Mouse (Mus musculus) cerebellum, adult 18-20 months (tissue): ENCODE measurements around the gene Pan3.

Experiments used
- DNase-seq, 2 experiments: peaks; one replicate each; pipeline ENCODE4 v3.0.0; 2021

Pan3 gene

DNA sequence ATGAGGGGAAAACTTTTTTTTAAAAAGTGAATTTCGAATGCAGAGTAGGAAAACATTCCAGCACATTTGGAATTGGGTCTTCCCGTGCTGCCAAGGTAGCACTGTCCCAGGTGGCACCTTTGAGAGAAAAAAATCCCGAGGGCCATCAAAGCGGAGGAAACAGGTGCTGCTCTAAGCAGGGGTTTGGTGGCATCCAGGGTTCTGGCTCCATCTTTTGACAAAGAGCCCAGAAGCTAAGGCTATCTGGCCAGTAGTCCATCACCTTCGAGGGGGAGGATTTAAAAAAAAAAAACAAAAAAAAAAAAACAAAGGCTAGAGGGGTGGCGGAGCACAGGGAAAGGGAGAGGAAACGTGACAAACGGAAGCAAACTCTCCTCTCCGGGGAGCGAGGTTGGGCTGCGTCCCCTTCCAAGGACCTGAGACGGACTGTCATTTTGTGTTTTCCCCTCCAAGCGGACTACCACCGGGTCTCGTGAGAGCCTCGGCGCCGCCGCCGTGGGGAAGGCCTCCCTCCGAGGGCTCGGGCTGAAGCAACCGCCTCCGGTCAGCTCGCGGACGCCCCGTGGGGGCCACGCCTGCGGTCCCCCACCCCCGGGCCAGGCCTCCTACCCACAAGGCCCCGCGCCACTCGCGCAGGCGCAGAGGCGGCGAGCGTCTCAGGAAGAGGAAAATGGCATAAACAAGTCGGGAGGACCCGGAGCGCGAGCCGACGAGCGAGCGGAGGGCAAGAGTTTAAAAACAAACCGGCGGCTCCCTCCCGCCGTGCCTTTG, at the start of gene Pan3:
TSS of gene Pan3 (plus strand) at position 627 of the 771 bp plus-strand sequence.
- DNase-seq = peak; percentile 91 to 98

DNA sequence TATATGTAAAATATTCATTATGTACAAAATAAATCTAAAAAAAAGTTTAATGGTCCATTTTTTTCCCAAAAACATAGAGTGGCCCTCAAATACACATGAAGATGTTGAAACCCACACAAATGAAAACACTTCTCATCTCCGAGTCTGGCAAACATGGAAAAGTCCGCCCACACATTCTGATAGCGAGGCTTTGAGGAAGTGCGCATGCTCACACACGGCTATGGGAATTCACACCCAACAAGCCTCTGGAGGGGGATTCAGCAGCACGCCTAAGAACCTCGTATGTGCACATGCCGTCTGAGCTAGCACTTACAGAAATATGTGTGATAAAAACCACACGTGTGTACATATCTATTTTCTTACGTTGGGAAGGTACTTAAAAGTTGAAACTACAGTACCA, 48.6 kb upstream of the Pan3 start:
- no peak for DNase-seq

DNA sequence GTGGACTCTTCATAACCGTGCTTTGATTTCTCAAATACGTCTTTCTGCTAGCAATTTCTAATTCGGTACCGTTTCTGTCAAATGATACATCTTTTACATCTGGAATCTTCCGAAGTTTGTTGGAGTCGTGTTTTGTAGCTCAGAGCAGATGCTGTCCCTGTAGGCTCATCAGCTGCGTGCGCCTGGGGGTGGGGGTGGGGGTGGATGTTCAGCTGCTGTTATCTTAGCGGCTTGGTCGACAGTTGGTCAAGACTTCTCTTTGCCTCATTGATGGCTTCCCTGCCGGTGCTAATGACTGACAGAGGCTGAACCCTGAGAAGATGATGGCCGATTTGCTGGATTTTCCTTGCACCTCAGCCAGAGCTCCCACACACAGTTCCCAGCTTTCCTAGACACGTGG, 43.1 kb upstream of the Pan3 start:
- no peak for DNase-seq

DNA sequence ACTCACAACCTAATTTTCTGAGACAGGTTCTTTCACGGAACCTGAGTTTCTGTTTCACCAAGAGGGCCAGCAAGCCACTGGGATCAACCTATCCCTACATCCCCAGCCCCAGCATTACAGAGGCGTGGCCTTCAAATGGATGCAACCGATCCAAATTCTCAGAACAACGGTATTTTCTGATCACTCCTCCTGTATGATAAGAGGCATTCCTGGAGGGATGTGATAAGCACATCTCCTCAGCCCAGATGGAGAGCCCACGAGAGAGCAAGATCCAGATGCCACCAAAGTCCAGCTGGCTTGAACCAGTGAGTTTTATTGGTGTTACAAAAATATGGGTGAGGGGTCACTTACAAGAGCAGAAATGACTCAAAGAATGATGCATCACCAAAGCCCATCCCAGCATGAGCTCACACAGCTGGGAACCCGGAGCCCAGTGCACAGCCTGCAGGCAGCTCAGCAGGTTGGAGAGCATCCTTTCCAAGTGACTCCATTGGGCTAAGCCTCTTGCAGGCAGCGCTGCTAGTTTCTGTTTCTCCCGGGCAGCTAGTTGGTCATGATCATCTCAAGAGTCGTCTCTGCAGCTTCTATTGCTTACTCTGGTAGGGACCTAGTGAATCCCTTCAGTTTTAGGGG, 41.5 kb upstream of the Pan3 start:
- no peak for DNase-seq

DNA sequence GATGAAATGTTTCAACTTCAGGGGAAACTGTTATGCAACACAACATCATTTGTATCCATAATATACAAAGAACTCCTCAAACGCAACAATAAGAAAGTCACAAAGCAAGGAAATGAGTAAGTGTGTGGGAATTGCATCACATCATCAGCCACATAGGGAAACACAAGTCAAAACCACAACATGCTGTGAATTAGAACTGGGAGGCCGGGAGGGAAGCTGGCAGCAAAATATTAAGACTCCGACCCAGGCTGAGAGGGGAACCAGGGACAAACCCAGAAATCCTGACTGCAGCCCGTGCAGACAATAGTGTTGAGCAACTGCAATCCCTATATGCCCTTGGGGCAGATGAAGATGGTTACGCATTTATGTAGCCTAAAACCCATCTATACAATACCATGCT, 40.9 kb upstream of the Pan3 start:
- no peak for DNase-seq

DNA sequence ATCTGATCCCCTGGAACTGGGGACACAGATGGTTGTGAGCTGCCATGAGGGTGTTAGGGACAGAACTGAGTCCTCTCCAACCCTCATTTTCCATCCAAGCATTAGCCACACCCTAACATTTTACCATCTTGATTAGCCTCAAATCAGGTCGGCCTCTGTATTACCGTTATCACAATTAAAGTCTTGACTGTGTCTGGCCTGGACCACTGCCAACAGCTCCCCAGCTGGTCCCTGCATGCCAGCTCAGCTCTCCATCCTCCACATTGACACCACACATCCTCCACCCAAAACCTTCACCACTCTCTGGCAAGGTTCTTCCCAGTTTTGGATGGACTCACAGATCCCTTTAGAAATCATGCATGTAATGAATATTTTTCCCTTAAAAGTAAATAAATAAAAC, 39.2 kb upstream of the Pan3 start:
- peak in 1 of 2 experiments; percentile 13 for DNase-seq

DNA sequence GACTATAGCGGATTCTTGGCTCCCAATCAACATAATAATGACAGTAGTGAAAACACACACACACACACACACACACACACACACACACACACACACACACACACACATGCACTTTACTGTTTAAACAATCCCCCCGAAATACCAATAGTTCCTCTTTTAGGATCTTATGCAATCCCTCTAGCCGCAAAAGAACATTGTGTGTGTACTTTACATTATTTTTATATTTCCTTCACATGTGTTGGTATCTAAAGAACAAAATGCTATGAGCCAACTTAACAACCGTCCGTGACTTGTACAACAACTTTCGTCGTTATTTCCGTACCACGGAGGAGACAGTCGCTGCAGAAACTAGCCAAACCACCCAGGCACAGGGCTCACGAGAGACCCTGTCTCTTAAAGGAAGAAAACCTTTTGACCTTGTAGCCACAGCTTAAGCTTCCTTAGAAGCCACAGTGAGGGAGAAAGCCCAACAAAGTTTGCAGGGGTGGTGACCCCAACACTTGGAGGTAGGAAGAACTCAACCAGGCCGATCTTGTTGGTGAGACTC, 37.2 kb upstream of the Pan3 start:
- no peak for DNase-seq

DNA sequence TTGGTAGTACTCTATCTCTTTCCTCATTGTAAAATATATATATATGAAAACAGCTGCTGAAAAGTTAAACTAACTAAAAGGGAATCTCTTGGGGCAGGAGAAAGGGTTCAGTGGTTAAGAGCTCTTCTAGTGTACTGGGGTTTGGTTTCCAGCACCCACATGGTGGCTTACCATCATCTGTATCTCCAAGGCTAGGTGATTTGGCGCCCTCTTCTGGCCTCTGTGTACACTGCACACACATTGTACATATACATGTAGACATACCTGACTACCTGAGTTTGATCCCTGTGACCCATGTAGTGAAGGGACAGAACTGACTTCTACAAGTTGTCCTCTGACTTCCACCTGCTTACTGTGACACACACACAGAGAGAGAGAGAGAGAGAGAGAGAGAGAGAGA, 34.9 kb upstream of the Pan3 start:
- no peak for DNase-seq

DNA sequence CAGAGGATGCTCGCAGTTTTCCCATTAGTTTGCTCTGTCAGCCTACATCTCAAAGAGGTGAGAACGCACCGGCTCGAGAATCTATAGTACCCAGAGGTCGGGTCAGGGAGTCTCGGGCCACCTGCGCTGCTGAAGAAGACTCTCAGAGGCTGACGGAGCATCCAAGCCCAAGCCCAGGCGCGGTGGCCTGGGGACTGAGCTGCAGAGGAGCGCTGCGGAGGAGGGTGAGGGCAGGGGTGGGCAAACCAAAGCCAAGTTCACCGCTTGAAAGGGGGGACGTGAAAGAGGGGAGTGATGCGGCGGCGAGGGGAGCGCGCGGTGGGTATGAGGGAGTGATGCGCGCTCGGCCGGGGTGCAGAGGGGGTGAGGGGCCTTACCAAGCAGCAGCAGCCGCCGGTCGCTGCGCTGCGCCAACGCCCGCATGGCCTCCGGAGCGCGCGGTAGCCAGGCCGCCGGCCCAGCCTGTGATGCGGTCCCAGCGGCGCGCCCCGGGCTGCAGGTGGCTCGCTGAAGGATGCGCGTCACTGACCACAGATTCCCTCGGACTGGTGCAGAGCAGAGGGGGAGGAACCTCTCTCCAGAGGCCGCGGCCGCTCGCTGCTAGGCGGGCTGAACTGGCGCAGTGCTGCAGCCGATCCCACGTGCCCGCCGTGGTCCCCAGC, 30.0 kb upstream of the Pan3 start, which contains the start of gene Flt3:
TSS of gene Flt3 (minus strand) at position 647 of the 662 bp plus-strand sequence.
- peak; percentile 73 to 77 for DNase-seq

DNA sequence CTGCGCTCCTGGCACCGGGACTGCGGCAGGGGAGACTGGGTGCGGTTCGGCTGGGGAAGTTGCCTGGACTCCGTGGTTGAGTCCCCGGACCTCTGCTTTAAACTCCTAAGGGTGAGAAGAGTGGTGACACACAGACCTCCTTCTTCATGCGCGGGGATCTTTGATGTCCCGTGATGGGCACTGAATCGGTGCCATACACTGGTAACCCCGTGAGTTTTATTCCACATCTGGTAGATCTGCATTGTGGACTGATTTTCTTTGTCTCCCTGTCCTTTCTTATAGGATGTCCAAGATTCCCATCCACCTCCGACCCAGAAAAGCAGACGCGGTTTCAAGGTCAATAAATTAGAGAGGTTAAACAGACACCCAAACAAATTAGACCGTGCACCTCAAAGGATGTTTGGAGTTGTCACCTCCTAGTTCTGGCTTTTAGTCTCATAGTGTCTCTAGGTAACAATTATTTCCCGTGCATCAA, 29.4 kb upstream of the Pan3 start:
- no peak for DNase-seq

DNA sequence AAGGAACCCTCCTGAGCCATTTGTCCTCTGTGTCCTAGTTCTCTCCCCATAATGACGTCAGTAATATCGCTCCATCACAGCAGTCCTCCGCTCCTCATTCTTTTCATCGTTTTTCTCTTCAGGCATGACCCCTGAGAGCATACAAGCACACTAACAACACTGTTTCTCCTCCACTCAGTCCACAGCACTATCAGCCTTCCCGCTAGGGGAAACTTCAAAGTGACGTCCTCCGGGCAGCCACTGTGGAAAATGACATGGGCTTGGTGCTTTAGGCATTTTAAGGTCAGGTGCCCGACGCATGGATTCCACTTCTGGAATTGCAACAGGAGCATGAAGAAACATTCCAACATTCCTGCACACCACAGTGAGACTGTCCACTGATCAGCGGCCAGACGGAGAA, 28.9 kb upstream of the Pan3 start:
- peak; percentile 16 to 37 for DNase-seq

DNA sequence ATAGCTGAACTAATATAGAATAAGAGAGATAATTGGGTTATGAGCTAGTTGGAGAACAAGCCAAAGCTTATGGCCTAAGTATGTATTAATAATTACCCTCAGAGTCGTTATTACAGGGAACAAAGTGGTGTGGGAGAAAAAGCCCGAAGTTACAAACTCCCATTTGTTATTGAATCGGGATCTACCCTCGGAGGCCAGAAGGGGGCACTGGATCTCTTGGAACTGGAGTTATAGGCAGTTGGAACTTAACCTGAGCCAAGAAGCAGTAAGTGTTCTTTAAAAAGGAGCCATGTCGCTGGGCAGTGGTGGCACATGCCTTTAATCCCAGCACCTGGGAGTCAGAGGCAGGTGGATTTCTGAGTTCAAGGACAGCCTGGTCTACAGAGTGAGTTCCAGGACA, 27.5 kb upstream of the Pan3 start:
- peak; percentile 78 for DNase-seq

DNA sequence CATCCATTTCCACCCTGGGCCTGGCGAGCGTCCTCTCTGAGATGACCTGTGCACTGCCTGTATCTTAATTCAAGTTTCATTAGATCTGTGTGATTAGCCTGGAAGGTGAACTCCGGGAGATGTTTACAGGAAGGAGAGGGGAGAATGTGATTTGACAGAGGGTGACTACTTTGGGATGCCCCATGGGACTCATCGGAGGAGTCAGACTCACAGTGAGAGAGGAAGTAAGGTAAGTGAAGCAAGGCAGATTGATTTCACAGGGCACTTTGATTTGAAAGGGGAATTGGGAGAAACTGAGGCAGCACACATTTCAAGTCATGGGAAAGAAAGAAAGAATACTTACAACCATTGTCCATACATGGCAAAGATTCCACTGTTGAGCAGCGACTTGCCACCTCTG, 23.8 kb upstream of the Pan3 start:
- DNase-seq = no peak

DNA sequence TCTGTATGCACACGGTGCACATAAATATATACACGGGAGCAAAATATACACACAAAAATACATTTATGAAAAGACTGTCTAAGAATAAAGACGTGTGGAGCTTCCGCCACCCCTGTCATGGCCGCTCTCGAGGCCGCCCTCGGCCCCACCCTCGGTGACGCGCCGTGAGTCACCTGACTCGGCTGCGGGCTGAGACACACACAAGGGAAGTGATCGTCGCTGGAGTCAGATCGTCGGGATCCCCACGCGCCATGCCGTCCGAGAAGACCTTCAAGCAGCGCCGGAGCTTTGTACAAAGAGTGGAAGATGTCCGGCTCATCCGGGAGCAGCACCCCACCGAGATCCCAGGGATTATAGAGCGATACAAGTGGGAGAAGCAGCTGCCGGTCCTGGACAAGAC, 21.2 kb upstream of the Pan3 start:
- no peak for DNase-seq

DNA sequence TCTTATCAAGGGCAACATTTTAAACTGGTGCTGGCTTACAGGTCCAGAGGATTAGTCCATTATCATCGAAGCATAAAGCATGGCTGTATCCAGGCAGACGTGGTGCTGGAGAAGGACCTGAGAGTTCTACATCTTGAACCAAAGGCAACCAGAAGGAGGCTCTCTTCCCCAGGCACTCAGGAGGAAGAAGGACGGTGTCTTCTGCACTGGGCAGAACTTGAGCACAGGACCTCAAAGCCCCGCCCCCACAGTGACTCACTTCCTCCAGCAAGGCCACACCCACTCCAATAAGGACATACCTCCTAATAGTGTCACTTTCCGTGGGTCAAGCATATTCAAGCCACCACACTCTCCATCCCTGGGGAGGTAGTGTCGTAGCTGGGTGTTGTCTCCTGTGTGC, 19.4 kb upstream of the Pan3 start:
- no peak for DNase-seq

DNA sequence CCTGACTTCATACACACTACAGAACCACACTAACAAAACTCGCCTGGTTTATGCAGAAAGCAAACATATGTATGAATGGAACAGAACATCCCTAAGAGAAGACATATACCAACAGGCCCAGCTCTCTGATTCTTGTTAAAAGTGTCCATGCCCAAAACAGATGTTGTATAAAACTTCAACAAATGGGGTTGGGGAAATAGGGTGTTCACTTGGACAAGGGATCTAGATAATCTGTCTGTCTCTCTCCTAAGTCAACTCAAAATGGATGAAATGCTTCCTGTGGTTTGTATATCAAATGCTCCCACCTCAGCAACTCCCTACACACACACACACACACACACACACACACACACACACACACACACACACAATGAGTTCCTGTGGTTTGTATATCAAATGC, 12.0 kb upstream of the Pan3 start:
- no peak for DNase-seq

DNA sequence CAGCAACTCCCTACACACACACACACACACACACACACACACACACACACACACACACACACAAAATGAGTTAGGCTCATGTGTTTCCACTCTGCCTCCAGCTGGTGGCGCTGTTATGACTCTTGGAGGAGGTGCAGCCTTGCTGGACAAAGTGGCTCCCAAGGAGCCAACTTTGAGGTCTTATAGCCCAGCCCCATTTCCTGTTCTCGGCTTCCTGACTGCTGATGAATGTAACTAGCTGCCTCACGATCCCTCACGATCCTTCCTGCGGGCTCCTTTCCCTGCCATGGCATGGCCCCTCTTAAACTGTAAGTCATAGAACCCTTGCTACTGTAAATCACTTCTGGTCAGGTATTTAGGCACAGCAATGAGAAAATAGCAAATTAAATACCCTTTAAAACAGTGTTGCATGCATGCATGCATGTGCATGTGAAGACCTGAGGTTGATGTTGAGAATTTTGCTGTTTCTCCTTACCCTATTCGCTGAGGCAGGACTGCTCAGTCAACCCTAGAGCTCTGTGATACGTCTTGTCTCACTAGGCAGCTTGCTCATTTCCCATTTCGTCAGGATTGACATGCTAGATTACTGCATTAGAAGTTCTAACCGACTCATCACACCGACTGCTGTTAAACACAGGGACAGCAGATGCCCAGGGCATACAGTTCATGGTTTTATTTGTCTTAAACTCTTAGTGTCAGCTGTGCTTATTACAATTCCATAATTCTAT, 11.4 kb upstream of the Pan3 start:
- peak; percentile 50 to 60 for DNase-seq

DNA sequence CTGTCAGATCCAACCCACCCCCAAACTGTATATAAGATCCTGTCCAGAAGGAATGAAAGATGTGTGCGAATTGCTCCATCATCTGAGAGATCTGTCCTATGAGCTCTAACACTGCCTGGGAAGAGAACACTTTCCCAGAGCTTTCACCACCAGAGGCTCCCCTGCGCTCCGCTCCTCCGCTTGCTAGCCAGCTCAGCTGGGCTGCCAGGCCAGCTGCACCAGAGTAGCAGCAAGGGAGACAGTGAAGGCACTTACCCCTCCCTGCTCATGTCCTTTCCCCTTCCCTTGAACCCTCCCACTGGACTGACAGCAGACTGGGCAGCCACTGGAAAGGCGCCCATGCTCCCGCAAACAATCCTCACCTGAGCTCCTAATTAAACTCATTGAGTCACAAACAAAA, 6.3 kb upstream of the Pan3 start:
- DNase-seq = peak in 1 of 2 experiments; percentile 19

DNA sequence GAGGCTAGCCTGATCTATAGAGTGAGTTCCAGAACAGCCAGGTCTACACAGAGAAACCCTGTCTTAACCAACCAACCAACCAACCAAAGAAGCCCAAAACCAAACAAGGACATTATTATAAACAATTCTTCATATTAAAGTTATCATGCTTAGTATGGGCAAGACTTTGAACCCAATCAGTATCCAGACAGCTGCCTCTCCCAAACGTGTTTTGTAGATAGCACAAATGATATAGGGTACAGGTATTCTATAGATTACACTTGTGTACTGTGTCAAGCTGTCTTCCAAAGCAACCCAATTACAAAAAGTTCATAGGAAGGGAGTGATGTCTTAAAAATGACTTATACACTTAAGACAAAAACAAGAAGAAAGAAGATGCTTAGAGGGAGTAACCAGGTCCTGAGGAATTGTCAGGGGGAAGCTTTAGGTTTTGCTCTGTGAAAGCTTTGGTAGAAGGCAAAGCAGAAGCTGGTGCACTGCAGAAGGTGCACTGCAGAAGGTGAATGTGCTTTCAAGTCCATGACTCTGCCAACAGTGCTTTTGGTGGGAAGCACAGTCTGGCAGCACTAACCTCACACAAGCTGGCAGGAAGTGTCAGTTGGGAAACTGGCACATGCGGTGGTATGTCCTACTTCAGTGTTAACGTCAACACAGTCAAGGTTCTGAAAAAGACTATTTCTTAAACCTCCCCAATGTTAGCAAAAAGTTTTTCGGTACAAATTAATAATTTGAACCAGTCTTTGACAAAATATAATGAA, 3.7 kb upstream of the Pan3 start:
- DNase-seq = peak; percentile 72 to 87

DNA sequence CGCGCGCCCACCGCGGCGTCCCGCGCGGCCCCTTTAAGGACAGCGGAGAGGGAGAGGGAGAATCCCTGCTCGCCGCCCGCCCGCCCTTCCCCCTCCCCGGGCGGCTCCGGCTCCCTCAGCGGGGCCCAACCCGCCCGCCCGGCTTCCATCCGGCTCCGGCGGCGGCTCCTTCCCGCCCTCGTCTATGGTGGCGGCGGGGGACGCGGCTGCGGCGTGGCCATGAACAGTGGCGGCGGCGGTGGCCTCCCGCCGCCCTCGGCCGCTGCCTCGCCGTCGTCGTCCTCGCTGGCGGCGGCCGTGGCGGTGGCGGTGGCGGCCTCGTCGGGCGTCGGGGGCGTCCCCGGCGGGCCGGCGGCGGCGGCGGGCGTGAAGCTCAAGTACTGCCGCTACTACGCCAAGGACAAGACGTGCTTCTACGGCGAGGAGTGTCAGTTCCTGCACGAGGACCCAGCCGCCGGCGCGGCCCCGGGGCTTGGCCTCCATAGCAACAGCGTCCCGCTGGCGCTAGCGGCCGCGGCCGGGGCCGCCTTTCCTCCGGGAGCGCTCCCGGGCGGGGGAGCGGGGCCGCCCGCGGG, 487 bp downstream of the Pan3 start:
- DNase-seq = peak in 1 of 2 experiments; percentile 50

DNA sequence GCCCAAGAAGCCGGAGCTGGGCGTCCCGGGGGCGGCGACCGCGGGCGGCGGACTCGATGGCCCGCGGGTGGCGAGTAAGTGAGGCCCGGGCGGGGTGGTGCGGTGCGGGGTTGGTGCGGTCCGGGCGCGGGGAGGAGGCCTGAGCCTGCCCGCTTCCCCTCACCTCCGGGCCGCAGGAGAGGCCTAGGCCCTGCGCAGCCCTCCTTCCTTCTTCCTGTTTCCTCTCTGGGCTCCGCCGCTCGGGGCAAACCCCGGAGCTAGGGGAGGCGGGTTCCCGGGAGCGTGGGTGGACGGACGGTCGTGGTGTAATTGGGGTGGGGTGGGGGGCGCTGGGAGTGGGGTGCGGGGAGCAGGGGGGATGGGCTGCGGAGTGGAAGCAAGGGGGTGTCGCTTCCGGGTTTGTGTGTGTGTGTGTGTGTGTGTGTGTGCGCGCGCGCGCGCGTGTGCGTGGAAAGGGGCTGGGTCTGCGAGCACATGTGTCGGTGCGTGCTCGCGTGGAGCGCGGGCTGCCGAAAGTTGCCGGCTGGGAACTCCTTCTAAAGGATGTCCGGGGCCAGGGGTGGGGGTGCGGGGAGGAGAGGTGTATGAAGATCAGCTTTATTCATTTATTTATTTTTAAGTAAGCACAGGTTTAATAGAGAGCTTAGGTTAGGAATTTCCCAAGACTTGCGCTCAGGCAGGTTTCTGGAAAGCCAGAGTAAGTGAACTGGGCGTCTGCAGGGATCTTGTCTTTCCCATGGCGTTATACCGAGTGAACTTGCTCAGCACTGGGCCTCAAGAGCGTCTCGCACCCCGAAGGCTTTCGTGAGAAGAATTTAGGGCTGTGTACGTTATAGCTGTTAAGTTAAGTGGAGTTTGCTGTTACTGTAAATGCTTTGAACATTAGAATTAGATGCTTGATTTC, 1.2 kb downstream of the Pan3 start:
- DNase-seq = peak; percentile 73 to 76
